Mouse (Mus musculus): Measurements from ENCODE around the gene Ctnnbip1. TPM values are rescaled to one million over a fixed set of nuclear protein-coding genes. Genes with fewer than 3 reads are reported as not detected.
"Not testable (repeated sequence)": the region's sequence is repeated elsewhere in the genome, so short reads cannot be mapped to it uniquely, and the experiment has no call there.

Gene Ctnnbip1
- polyA plus RNA-seq, 1 experiment from 2014 or later = 85.4 TPM

DNA sequence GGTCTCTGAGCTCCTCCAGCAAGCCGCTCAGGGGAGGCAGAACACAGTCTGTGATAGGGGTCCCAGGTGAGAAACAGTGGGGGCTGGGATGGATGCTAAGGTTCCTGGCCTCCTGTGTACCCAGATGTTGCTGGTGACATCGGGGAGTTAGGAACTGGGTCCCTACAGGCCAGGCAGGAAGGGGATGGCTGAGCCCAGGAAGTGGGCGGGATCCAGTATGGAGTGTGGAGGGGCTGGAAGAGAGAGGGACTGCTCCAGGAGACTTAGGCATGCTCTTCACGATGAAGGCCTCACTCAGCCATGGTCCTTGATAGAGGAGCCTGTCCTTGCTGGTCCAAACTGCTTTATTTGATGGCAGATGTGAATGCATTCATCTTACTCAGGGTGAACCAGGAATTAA is 82.1 kb downstream of the Ctnnbip1 start:
- WGBS = 90% methylated on average over 4 of the region's 4 CpGs
- Histone ChIP-seq H3K36me3 (no peaks in the 10 kb centered on the region), H3K4me3 (no peak overlapping the region), H3K27ac (peak overlapping the region; percentile 23; the same call in 1 of the 2 replicates), H3K27me3 (no peaks in the 10 kb centered on the region), H3K9me3 (no peaks in the 10 kb centered on the region), H3K4me2 (no peak overlapping the region), H3K9ac (no peak overlapping the region), H3K4me1 (replicated peaks) (peaks cover 38% of the 10 kb centered on the region)
- ATAC-seq (ENCODE audit: low FRiP score) = no peak; the same call in 1 of the 2 replicates

DNA sequence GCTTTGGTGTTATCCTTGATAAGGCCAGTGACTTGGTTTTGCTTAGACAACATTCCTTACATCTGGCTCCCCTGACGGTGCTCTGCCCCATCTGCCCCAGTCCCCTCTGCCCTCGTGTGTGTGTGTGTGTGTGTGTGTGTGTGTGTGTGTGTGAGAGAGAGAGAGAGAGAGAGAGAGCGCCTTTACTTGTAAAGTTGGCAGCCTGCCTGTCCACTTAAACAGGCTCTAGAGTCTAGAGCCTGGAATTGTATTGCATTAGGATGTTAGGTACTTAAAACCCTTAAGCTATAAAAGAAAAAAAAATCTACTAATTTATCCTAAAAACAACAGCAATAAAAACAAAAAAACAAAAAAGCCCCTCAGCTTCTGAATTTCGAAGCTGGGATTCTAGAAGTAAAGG is 83.4 kb downstream of the Ctnnbip1 start:
- Histone ChIP-seq H3K27ac (peak overlapping the region; percentile 58; the same call in 1 of the 2 replicates), H3K36me3 (no peaks in the 10 kb centered on the region), H3K27me3 (no peaks in the 10 kb centered on the region), H3K4me3 (no peak overlapping the region), H3K4me2 (no peak overlapping the region), H3K9ac (no peak overlapping the region), H3K4me1 (replicated peaks) (peaks cover 44% of the 10 kb centered on the region), H3K9me3 (no peaks in the 10 kb centered on the region)
- no peak for ATAC-seq (ENCODE audit: low FRiP score)
- 39% methylated on average over 4 of the region's 4 CpGs for WGBS

DNA sequence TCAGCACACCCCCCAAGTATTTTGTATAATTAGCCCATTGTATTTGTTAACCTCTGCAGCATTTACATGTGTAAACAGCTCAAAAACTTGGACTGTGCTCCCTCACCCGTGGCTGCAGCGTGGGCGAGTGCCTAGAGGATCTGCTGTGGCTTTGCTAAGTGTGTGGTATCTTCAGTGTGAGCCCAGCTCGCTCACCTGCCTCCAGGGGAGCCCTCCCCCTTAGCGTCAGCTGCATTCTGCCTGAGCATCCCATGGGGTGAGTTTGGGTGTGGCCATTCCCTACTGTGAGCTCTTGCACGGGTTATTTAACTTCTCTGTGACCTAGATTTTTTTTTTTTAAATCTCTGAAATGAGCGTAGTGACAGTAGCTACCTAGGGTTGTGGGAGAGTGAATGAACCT is 84.2 kb downstream of the Ctnnbip1 start:
- no peak for ATAC-seq (ENCODE audit: low FRiP score)
- Histone ChIP-seq H3K9me3 (no peaks in the 10 kb centered on the region), H3K4me3 (no peak overlapping the region), H3K27ac (no peak overlapping the region; the same call in 1 of the 2 replicates), H3K36me3 (no peaks in the 10 kb centered on the region), H3K4me1 (replicated peaks) (peaks cover 51% of the 10 kb centered on the region), H3K4me2 (no peak overlapping the region), H3K27me3 (no peaks in the 10 kb centered on the region), H3K9ac (no peak overlapping the region)
- 42% methylated on average over 7 of the region's 7 CpGs for WGBS

GRCm38 (mm10) chr4:149603860-149604259 is 85.8 kb downstream of the Ctnnbip1 start:
- Histone ChIP-seq H3K4me3 (no peak overlapping the region), H3K4me2 (no peak overlapping the region), H3K4me1 (replicated peaks) (peaks cover 64% of the 10 kb centered on the region), H3K36me3 (no peaks in the 10 kb centered on the region), H3K9me3 (no peaks in the 10 kb centered on the region), H3K27ac (no peak overlapping the region), H3K9ac (no peak overlapping the region), H3K27me3 (no peaks in the 10 kb centered on the region)
- no peak for ATAC-seq (ENCODE audit: low FRiP score)
- 63% methylated on average over 1 of the region's 1 CpGs for WGBS

- 77% methylated on average over 3 of the region's 3 CpGs for WGBS
- no peaks in the 10 kb centered on the region for H3K9me3 ChIP-seq
- H3K4me2 ChIP-seq = no peak overlapping the region
- H3K4me3 ChIP-seq = no peak overlapping the region
- ATAC-seq (ENCODE audit: low FRiP score) = no peak
- H3K27me3 ChIP-seq = no peaks in the 10 kb centered on the region
- peaks cover 70% of the 10 kb centered on the region for H3K4me1 ChIP-seq (replicated peaks)
- no peaks in the 10 kb centered on the region for H3K36me3 ChIP-seq
- no peak overlapping the region for H3K9ac ChIP-seq
- H3K27ac ChIP-seq = no peak overlapping the region
These were observed 86.5 kb downstream of the Ctnnbip1 start for GRCm38 (mm10) chr4:149604518-149604917.

DNA sequence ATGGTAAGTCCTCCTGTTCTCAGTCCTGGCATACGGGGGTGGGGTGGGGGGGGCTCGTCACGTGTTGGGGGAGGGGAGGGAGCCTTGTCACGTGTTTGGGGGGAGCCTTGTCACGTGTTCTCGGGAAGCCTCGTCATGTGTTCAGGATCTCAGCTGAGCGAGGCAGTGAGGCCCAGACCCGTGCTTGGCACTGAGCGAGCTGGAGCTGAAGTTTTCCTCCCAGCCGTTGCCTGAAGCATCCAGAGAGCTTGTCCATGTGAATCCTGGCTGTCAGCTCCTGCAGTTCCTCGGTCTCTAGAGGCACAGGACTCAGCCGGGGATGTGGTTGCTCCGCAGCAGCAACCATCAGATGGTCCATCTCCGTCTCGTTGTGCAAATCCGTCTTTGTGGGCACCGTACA is 88.0 kb downstream of the Ctnnbip1 start:
- H3K9ac ChIP-seq = no peak overlapping the region; the same call in 1 of the 2 replicates
- ATAC-seq (ENCODE audit: low FRiP score) = peak; percentile 44; the same call in 1 of the 2 replicates
- peak overlapping the region; percentile 73 for H3K27ac ChIP-seq
- H3K9me3 ChIP-seq = no peaks in the 10 kb centered on the region
- H3K27me3 ChIP-seq = no peaks in the 10 kb centered on the region
- H3K4me1 ChIP-seq (replicated peaks) = peaks cover 57% of the 10 kb centered on the region
- 54% methylated on average over 18 of the region's 18 CpGs for WGBS
- H3K36me3 ChIP-seq = no peaks in the 10 kb centered on the region
- H3K4me2 ChIP-seq = no peak overlapping the region
- H3K4me3 ChIP-seq = no peak overlapping the region

GRCm38 (mm10) chr4:149606766-149607358 is 88.8 kb downstream of the Ctnnbip1 start:
- 30% methylated on average over 15 of the region's 15 CpGs for WGBS
- no peak overlapping the region for H3K4me2 ChIP-seq
- peaks cover 49% of the 10 kb centered on the region for H3K4me1 ChIP-seq (replicated peaks)
- H3K36me3 ChIP-seq = no peaks in the 10 kb centered on the region
- H3K9ac ChIP-seq = peak overlapping the region; percentile 35; the same call in 1 of the 2 replicates
- no peaks in the 10 kb centered on the region for H3K9me3 ChIP-seq
- peak overlapping the region; percentile 40; the same call in 1 of the 2 replicates for H3K27ac ChIP-seq
- no peaks in the 10 kb centered on the region for H3K27me3 ChIP-seq
- no peak overlapping the region for H3K4me3 ChIP-seq
- ATAC-seq (ENCODE audit: low FRiP score) = no peak

DNA sequence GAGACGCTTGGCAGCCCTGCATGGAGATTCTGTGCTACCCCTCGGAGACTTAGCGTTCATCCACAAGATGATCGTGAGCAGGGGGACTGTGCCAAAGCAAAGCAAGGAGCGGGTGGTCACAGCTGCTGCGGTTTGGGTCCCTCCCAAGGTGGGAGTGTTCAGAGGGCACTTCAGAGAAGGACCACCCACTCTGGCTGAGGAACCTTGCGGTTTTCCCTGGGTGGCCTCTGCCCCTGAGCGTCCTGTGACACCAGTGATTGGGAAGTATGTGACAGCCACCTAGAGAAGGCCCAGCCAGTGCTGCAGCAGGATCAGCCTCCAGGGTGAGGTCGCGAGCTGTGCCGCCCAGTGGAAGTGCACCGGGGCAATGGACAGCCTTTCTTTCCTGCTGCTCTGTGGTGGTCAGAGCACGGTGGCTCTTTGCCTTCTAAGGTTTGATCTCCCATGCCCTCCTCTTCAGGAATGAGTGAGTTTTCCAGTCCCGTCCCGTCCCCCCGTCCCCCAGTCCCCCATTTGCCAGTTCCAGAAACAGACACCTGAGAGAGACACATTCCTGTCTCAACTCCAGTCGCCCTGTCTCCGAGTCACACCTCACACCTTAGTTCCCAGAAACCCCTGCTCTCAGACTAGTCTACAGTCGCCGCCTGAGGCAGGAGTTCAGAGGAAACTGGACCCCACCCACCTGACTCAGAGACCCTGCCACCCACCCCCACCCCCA is 89.7 kb downstream of the Ctnnbip1 start:
- peak overlapping the region; percentile 35; the same call in 1 of the 2 replicates for H3K9ac ChIP-seq

DNA sequence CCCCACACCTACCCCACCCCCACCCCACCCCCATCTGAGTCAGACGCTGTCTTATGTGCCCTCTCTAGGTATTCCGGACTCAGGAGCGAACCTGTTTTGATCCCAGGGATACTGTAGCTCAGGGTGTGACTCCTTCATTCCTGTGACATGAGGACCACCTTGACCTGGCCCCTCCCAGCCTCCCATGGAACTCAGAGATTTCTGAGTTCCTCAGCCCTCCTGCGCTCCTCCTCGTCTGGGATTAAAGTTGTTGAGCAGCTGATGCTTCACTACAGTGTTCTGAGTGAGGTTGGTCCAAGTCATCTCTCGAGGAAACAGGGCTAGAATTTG is 90.2 kb downstream of the Ctnnbip1 start:
- no peak overlapping the region for H3K9ac ChIP-seq
- no peaks in the 10 kb centered on the region for H3K27me3 ChIP-seq
- H3K4me2 ChIP-seq = no peak overlapping the region
- no peaks in the 10 kb centered on the region for H3K36me3 ChIP-seq
- no peak for ATAC-seq (ENCODE audit: low FRiP score)
- H3K4me1 ChIP-seq (replicated peaks) = peaks cover 46% of the 10 kb centered on the region
- H3K9me3 ChIP-seq = no peaks in the 10 kb centered on the region
- H3K27ac ChIP-seq = no peak overlapping the region
- 97% methylated on average over 6 of the region's 6 CpGs for WGBS
- no peak overlapping the region for H3K4me3 ChIP-seq

More for the DNA sequence above, 89.7 kb downstream of the Ctnnbip1 start:
- Histone ChIP-seq H3K27ac (peak overlapping the region; percentile 40; the same call in 1 of the 2 replicates), H3K4me2 (no peak overlapping the region), H3K9me3 (no peaks in the 10 kb centered on the region), H3K36me3 (no peaks in the 10 kb centered on the region), H3K4me3 (no peak overlapping the region), H3K27me3 (no peaks in the 10 kb centered on the region), H3K4me1 (replicated peaks) (peaks cover 44% of the 10 kb centered on the region)
- 66% methylated on average over 20 of the region's 20 CpGs for WGBS
- no peak for ATAC-seq (ENCODE audit: low FRiP score)

- no peak overlapping the region for H3K9ac ChIP-seq
- no peak for ATAC-seq (ENCODE audit: low FRiP score)
- WGBS = 58% methylated on average over 8 of the region's 8 CpGs
- peaks cover 49% of the 10 kb centered on the region for H3K4me1 ChIP-seq (replicated peaks)
- H3K4me2 ChIP-seq = no peak overlapping the region
- H3K4me3 ChIP-seq = no peak overlapping the region
- no peaks in the 10 kb centered on the region for H3K9me3 ChIP-seq
- no peak overlapping the region; the same call in 1 of the 2 replicates for H3K27ac ChIP-seq
- peaks cover 5% of the 10 kb centered on the region for H3K36me3 ChIP-seq
- no peaks in the 10 kb centered on the region for H3K27me3 ChIP-seq
These were observed 91.4 kb downstream of the Ctnnbip1 start for GRCm38 (mm10) chr4:149609256-149610025.

- Histone ChIP-seq H3K4me1 (replicated peaks) (peaks cover 34% of the 10 kb centered on the region), H3K27me3 (no peaks in the 10 kb centered on the region), H3K9ac (no peak overlapping the region), H3K4me3 (no peak overlapping the region), H3K27ac (no peak overlapping the region), H3K36me3 (peaks cover 24% of the 10 kb centered on the region), H3K9me3 (no peaks in the 10 kb centered on the region), H3K4me2 (no peak overlapping the region)
- WGBS = 53% methylated on average over 10 of the region's 10 CpGs
- ATAC-seq (ENCODE audit: low FRiP score) = no peak
These were observed 93.5 kb downstream of the Ctnnbip1 start for GRCm38 (mm10) chr4:149611376-149612044.

DNA sequence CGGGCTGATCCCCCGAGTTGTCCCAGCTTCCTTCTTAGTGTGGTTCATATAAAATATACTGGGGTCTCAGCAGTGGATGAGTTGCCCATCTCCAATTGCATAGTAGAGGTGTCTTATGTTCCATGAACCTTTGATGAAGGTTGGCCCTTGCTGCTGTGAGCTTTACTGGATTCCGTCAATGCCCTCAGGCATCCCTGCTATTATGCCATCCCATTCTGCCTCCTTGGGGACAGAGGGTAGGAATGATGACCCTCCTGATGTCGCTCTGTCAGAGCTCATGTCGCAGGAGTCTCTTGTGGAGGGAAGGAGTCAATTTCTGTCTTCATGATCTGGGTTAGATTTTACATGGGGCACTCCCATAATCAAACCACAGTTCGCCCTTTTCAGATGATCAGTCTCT is 95.5 kb downstream of the Ctnnbip1 start:
- not testable (repeated sequence) for H3K27ac ChIP-seq; H3K27me3 ChIP-seq; ATAC-seq (ENCODE audit: low FRiP score); H3K4me2 ChIP-seq; H3K9me3 ChIP-seq; H3K4me3 ChIP-seq; H3K9ac ChIP-seq
- 76% methylated on average over 6 of the region's 6 CpGs for WGBS
- peaks cover 16% of the 10 kb centered on the region for H3K4me1 ChIP-seq (replicated peaks)
- H3K36me3 ChIP-seq = peaks cover 32% of the 10 kb centered on the region

All from hindbrain, embryonic 13.5 days (tissue).